Mouse (Mus musculus) heart, adult 2 months (tissue): ENCODE data around the gene Ifi211. TPM values are rescaled to one million over a fixed set of nuclear protein-coding genes. Genes with fewer than 3 reads are reported as not detected.
"Not testable (repeated sequence)": the region's sequence is repeated elsewhere in the genome, so short reads cannot be mapped to it uniquely, and the experiment has no call there.

Experiments
- DNase-seq, 2 experiments: peaks; one replicate each; pipeline ENCODE4 v3.0.0; 2021
- H3K27ac ChIP-seq: fragments of 200-600 bp; 2 replicates; pipeline ENCODE4 v1.8.1; 2022
- H3K27me3 ChIP-seq: fragments of 200-500 bp; 2 replicates; pipeline ENCODE4 v1.6.1; 2012; ENCODE audit warnings: mild to moderate bottlenecking, low read length, inconsistent platforms, mixed read lengths; ENCODE audit not compliant: control insufficient read depth, insufficient read depth
- H3K36me3 ChIP-seq: fragments of 200-500 bp; 2 replicates; pipeline ENCODE4 v1.6.1; 2012; ENCODE audit warnings: low read length, inconsistent platforms; ENCODE audit not compliant: control insufficient read depth, insufficient read depth
- H3K4me1 ChIP-seq: fragments of 200-500 bp; 2 replicates; pipeline ENCODE4 v1.6.1; 2011; ENCODE audit warnings: low read length; ENCODE audit not compliant: control insufficient read depth, insufficient read depth
- H3K4me3 ChIP-seq: fragments of 200-600 bp; 2 replicates; pipeline ENCODE4 v1.8.1; 2022
- H3K79me2 ChIP-seq: fragments of 200-500 bp; replicated peaks from 2 replicates; pipeline ENCODE4 v1.6.1; 2012; ENCODE audit warnings: mild to moderate bottlenecking, inconsistent platforms, low read length, moderate library complexity, mixed read lengths; ENCODE audit not compliant: control insufficient read depth, insufficient read depth
- H3K9ac ChIP-seq: fragments of 200-500 bp; 2 replicates; pipeline ENCODE4 v1.6.1; 2012; ENCODE audit warnings: low read depth, mild to moderate bottlenecking, control low read depth, inconsistent platforms, low read length, mixed read lengths
- CTCF ChIP-seq: fragments of 200-600 bp; IDR thresholded peaks from 2 replicates; pipeline ENCODE4 v1.8.1; 2022; ENCODE audit warnings: antibody characterized with exemption, mild to moderate bottlenecking, moderate library complexity
- POLR2A ChIP-seq: fragments of 200-500 bp; IDR thresholded peaks from 2 replicates; pipeline ENCODE4 v1.6.1; 2011; ENCODE audit warnings: mild to moderate bottlenecking, low read depth, low read length, control low read depth; ENCODE audit not compliant: insufficient read depth
- WGBS: fragments of 180-500 bp; shearing (Covaris S2); methylation state at CpG from one replicate; pipeline ENCODE4 v1.1.7; 2018; 5-methylcytosine and 5-hydroxymethylcytosine counted together
- intact Hi-C: fragments of 180-260 bp; cut with DNase I; formaldehyde crosslinking; loops from one replicate; pipeline ENCODE4 v1.15.1; 2025
- polyA plus RNA-seq: library from polyadenylated mRNA; depleted of rRNA; stranded (reverse); fragments of >200 nt; gene quantifications from 2 replicates; pipeline ENCODE4 v1.2.3, GENCODE M21; 2012
- total RNA-seq, 2 experiments: library from RNA; stranded (reverse); gene quantifications; 2 replicates each; pipeline ENCODE4 v1.2.3; 2021

Ifi211 gene
- total and polyA plus RNA-seq, 3 experiments = 1.3 to 3.0 (median 2.6) TPM

GRCm38 (mm10) chr1:173887026-173887787, 25.6 kb downstream of the Ifi211 start:
- H3K4me3 ChIP-seq, intact Hi-C loops, H3K27ac ChIP-seq, H3K27me3 ChIP-seq, H3K36me3 ChIP-seq, H3K9ac ChIP-seq, DNase-seq, H3K4me1 ChIP-seq, H3K79me2 ChIP-seq: not testable (repeated sequence)
- WGBS = 93% methylated on average over 1 of the region's 2 CpGs

DNA sequence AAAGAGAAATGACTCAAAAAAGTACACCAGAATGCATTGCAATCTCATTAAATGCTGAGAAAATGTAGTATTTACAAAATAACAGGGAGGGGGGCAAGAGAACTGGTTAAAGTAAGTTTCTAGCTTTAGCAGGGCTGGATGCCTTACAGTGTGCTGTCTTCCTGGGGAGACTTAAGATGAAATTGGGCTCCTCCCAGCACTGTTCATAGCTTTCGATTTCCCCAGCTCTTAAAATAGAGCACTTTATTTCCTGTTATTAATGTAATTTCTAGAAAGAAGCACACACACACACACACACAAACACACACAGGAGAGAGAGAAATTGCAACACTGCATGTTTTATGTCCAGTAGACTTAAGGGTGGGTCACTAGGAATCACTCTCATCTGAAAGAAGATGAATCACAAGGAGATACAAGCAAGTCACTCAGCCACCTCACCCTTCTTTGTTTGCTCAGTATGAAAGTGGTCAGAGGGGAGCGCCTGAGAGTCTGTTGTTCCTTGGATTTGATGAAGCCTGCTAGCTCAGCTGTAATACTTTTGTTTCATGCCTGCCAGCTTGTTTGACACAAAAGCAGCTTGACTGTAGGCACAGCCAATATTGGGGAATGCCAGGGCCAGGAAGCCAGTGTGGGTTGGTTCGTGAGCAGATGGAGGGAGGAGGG, 32.7 kb downstream of the Ifi211 start:
- 25% methylated on average over 3 of the region's 3 CpGs for WGBS
- H3K79me2 ChIP-seq, H3K4me1 ChIP-seq, H3K36me3 ChIP-seq, intact Hi-C loops, H3K27me3 ChIP-seq: not testable (repeated sequence)
- 0 out of 2 replicates have a peak, but pooled peaks have one; percentile 18 for TF ChIP-seq POLR2A
- H3K9ac ChIP-seq = peak overlapping the region; percentile 72
- peak; percentile 40 to 45 for DNase-seq
- peak overlapping the region; percentile 51; the same call in 1 of the 2 replicates for H3K4me3 ChIP-seq
- peak overlapping the region; percentile 83 for H3K27ac ChIP-seq

DNA sequence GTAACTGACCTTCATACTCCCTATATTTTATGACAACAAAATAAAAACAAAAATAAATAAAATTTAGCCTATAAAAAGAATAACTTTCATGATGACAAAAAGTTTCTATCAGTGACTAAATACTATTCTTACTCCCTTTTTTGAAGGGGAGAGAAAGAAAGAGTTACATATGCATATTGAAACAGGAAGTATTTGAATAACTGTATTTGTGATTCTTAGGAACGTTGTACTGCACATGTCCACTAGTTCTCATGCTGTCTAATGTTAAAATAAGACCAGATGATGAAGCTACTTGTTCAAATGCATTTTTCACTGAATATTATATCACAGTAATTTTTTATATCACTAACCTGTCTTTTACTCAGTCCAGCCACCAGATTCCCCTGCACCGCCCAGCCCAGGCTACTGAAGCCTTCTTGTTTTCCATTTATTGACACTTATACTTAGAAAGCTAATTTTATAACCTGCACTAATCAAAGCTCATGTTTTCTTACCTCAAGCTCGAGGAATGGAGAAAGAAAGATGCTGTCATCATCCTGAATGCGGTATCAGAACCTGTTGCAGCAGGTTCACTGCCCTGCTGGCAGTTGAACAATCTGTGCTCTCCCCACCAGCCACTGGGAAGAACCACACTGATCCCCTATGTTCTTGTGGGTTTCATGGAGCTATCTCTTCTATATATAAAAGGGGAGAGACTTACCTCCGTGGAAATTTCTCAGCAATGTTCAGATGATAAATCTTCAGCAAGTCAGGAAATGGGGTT, 33.4 kb downstream of the Ifi211 start:
- 27% methylated on average over 5 of the region's 5 CpGs for WGBS
- H3K36me3 ChIP-seq, H3K79me2 ChIP-seq, H3K27me3 ChIP-seq, H3K4me1 ChIP-seq, DNase-seq: not testable (repeated sequence)
- TF ChIP-seq CTCF = peak; percentile 3; the same call in 1 of the 2 replicates
- H3K4me3 ChIP-seq = peak overlapping the region; percentile 51
- intact Hi-C loops = loop anchor here (2.0 to 10.0 kb wide), 2 partner anchors 55 to 77 kb away; no protein-coding TSS in a partner anchor
- peak overlapping the region; percentile 83 for H3K27ac ChIP-seq
- peak overlapping the region; percentile 51; the same call in 1 of the 2 replicates for H3K9ac ChIP-seq

DNA sequence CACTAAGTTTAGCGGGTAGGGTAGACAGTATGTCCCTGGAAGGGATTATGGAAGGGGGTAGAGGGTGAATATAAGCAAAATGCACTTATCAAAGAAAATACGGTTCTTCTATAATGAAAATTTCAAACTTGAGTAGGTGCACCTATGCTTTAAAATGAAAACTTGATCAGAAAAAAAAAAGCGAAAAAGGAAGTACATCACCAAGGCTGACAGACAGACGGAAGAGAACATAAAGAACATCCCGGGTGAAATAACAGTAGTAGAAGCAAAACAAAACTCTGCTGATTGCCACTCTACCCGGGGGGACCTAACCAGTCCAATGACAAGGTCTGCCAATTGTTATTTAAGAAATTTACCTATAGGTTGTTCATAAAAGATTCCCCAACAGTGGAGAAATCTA, 34.6 kb downstream of the Ifi211 start:
- not testable (repeated sequence) for H3K36me3 ChIP-seq, DNase-seq, H3K4me1 ChIP-seq, H3K27me3 ChIP-seq, H3K79me2 ChIP-seq, H3K9ac ChIP-seq
- peak overlapping the region; percentile 83 for H3K27ac ChIP-seq
- peak overlapping the region; percentile 51 for H3K4me3 ChIP-seq
- WGBS = 48% methylated on average over 6 of the region's 6 CpGs
- intact Hi-C loops = loop anchor here (2.0 to 10.0 kb wide), 2 partner anchors 57 to 75 kb away; no protein-coding TSS in a partner anchor

GRCm38 (mm10) chr1:173877125-173877524, 35.7 kb downstream of the Ifi211 start:
- H3K4me1 ChIP-seq, H3K27me3 ChIP-seq, H3K27ac ChIP-seq, H3K79me2 ChIP-seq, DNase-seq, H3K36me3 ChIP-seq, H3K9ac ChIP-seq: not testable (repeated sequence)
- intact Hi-C loops = loop anchor here (10.0 kb wide), 1 partner anchor 58 kb away; no protein-coding TSS in a partner anchor
- 53% methylated on average over 1 of the region's 1 CpGs for WGBS
- peak overlapping the region; percentile 11; the same call in 1 of the 2 replicates for H3K4me3 ChIP-seq

- DNase-seq, H3K4me1 ChIP-seq, H3K36me3 ChIP-seq, intact Hi-C loops, H3K9ac ChIP-seq, H3K27ac ChIP-seq, H3K4me3 ChIP-seq, H3K79me2 ChIP-seq, H3K27me3 ChIP-seq: not testable (repeated sequence)
- 84% methylated on average over 1 of the region's 1 CpGs for WGBS
Observed at GRCm38 (mm10) chr1:173868586-173868985, 44.3 kb downstream of the Ifi211 start.
